Mouse (Mus musculus) bone marrow macrophage, adult 2 months (primary cell): ENCODE results near the gene Ift43.

Source experiments
- CTCF ChIP-seq: IDR thresholded peaks from 2 replicates; pipeline ENCODE4 v1.5.1; 2012; ENCODE audit warnings: low read depth, mild to moderate bottlenecking, low read length, moderate library complexity
- POLR2A ChIP-seq: IDR thresholded peaks from 2 replicates; pipeline ENCODE4 v1.6.1; 2012; ENCODE audit warnings: mild to moderate bottlenecking, low read depth, low read length, borderline replicate concordance

GRCm38 (mm10) chr12:86075358-86075757 is 7.0 kb upstream of the Ift43 start:
- TF ChIP-seq POLR2A (no peak), CTCF (no peak)
